Mouse (Mus musculus): Measurements from ENCODE around the gene Nkap.
"Not testable (repeated sequence)": the region's sequence is repeated elsewhere in the genome, so short reads cannot be mapped to it uniquely, and the experiment has no call there.

The Nkap gene

GRCm38 (mm10) chrX:37126671-37127358 is at the start of gene Nkap:
Gene Nkap (plus strand): TSS chrX:37126795.
- DNase-seq (ENCODE audit: low spot score): peak; percentile 76

DNA sequence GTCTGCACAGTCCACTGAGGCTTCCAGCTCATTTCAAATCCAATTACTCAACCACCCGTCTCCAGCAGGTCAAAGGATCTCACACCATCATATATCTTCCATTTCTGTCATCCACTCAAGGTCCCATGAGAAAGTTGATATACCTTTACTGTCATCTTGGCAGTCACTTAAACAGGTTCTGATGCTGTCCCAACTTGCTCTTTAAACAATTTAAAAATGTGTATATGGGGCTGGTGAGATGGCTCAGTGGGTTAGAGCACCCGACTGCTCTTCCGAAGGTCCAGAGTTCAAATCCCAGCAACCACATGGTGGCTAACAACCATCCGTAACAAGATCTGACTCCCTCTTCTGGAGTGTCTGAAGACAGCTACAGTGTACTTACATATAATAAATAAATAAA is 46.2 kb upstream of the Nkap start:
- DNase-seq (ENCODE audit: low spot score): peak; percentile 9

DNA sequence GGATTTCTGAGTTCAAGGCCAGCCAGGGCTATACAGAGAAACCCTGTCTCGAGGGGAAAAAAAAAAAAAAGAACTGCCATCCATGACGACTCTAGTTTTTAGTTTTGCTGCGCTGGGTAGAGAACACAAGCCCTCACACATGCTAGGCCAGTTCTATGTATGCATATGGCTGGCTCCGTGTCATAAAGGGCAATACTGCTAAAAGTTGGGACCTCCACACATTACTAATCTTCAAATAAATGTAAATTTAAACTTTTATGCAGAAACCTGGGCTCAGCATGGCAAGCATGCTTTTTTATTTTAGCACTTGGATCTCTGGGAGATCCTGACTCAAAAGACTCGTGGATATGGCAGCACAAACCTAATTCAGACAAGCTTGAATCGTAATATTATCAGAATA is 45.4 kb upstream of the Nkap start:
- peak; percentile 5 for DNase-seq (ENCODE audit: low spot score)

DNA sequence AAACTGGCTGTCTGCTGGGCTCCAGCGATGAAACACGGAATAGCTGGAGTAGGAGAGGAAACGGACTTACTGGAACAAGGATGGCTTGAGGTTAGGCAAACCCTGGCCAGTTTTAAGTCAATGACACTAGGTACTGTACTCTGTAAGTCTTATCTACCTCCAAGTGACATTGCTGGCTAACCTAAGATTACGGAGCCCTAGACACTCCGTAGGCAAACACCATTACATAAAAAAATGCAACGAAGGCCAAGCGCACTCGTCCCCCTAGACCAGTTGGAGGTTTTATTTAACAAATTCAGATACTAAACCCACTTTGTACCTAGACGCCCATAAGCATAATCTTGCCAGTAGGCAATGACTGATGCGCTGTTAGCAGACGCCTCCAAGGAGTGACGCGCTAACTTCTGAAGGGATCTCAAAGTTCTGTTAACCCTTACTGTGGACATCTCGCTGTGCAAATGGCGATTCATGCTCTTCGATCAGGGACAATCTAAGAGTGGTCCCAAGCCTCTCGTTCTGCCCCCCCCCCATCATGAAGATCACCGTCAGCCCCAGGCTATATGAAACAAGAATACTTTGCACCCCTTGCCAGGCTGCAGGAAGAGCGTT is 42.2 kb upstream of the Nkap start:
- DNase-seq (ENCODE audit: low spot score): peak; percentile 26

DNA sequence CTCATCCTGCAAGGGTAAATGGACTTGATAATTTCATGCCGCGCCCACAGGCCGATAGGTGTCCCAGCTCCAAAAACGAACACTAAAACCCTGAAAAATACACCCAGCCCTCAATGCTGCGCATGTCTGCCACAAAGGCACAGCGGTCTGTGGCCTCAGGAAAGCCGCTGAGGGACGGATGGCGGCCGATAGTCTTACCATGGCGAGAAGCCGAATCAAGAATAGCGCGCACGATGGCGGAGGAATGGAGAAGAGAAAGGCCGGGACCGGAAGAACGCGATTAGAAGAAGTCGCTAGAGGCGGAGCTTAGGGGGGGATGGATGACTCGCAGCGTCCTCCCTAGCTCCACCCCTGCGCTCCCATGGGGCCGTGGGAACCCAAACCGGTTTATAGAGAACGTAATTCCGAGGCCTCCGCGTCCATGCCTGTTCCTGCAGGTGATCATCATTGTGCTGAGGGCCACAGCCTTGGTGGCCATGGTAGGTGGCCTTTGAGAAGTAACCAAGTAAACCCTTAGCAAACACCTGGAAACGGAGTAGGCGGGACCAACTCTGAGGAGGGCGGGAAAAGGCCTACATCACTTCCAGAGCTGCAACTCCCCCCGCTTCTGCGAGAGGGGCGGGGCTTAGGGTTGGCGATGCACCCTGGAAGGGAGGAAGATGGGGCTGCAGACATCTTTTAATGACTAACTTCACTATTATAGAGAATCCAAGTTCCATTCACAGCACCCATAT is 41.5 kb upstream of the Nkap start, which contains the start of gene Rpl39:
Gene Rpl39, minus strand, starts transcription at position 476 of the 734 bp plus-strand sequence.
- peak; percentile 90 for DNase-seq (ENCODE audit: low spot score)

GRCm38 (mm10) chrX:37085665-37086064 is 40.9 kb upstream of the Nkap start:
- DNase-seq (ENCODE audit: low spot score): no peak

- no peak for DNase-seq (ENCODE audit: low spot score)
Observed at GRCm38 (mm10) chrX:37088778-37089177, 37.8 kb upstream of the Nkap start.

- DNase-seq (ENCODE audit: low spot score): no peak
Observed at GRCm38 (mm10) chrX:37091457-37091856, 35.1 kb upstream of the Nkap start.

DNA sequence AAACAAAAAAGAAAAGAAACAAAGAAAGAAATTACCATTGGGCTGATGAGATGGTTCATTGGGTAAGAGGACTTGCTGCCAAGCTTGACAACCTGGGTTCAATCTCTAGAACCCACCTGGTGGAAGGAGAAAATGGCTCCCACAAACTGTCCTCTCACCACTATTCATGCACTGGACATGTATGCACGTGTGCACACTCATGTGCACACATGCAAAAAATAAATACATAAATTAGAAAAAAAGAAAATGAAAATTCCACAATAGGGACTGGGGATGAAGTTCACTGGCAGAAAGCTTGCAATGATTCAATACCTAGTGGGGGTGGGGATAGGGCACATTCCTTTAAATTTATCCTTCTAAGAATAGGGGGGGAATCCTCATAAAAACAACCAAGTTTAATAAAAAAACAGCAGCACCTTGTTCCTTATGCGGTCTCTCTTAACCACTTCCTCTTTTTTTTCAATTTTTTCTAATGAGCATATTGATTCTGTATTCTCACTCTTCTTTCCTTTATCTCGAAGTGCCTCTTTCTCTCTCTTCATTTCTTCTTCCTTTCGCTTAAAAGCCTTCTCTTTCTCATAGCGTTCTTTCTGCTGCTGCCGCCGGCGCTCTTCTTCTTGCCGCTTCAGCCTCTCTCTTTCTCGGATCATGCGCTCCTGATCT is 31.4 kb upstream of the Nkap start:
- DNase-seq (ENCODE audit: low spot score): no peak

DNA sequence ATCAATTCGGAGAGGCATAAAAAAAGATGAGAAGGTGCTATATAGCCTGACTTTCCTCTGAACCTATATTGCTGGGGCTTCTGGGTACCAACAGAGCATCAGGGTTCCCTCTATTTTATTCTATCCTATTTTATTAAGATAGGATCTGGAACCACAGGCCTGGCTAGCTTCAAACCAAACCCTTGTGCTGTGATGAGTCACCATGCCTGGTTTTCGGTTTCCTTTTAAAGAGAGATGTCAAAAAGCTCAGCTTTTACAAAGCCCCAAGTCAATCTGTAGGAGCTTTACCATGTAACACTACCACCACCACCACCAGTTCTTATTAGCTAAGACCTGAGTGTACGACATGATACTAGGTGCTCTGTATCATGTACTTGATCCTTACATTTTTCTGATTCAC is 27.9 kb upstream of the Nkap start:
- no peak for DNase-seq (ENCODE audit: low spot score)

- DNase-seq (ENCODE audit: low spot score): no peak
Observed at GRCm38 (mm10) chrX:37103826-37104225, 22.8 kb upstream of the Nkap start.

- peak; percentile 7 for DNase-seq (ENCODE audit: low spot score)
Observed at GRCm38 (mm10) chrX:37109526-37110192, 16.9 kb upstream of the Nkap start.

DNA sequence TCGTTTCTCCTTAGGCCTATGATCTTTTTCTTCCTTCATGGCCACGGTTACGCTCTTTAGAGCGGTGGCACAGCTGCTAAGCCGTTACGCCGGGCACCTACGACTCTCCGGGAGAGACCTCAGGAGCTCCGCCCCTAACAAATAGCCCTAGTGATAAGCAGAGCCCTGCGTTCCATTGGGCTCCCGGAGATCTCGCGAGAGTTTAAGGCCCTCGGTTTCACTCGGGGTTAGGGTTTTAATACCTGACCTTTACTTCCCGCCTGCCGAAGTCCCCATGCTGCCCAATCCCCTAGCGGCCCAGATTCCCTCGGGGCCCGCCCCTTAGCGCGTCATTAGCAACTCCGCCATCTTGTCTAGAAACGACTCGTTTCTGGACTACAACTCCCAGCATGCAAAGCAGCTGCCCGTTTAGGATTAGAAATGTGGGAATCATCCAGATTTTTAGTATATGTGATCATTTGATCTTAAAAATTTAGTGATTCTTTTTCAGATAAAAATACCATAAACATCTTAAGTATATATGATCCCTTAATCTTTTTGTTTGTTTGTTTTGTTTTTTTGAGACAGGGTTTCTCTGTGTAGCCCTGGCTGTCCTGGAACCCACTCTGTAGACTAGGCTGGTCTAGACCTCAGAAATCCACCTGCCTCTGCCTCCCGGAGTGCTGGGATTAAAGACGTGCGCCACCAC is 16.3 kb upstream of the Nkap start, which contains the start of gene Upf3b:
Gene Upf3b, minus strand, starts transcription at position 130 of the 688 bp plus-strand sequence.
- DNase-seq (ENCODE audit: low spot score): peak; percentile 93

DNA sequence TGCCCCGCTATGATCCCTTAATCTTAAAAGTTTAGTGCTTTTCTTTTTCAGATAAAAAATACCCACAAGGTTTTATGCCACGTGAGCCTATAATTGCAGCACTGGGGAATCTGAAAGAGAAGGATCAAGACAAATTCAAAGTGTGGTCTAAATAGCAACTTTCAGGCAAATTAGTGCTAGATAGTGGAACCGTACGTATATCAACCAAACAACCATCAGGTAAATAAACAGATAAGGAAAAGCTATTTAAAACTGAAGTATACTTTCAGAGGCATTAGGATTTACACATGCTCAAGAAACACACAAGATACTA is 15.8 kb upstream of the Nkap start:
- DNase-seq (ENCODE audit: low spot score): no peak

- DNase-seq (ENCODE audit: low spot score): no peak
Observed at GRCm38 (mm10) chrX:37117085-37117484, 9.5 kb upstream of the Nkap start.

DNA sequence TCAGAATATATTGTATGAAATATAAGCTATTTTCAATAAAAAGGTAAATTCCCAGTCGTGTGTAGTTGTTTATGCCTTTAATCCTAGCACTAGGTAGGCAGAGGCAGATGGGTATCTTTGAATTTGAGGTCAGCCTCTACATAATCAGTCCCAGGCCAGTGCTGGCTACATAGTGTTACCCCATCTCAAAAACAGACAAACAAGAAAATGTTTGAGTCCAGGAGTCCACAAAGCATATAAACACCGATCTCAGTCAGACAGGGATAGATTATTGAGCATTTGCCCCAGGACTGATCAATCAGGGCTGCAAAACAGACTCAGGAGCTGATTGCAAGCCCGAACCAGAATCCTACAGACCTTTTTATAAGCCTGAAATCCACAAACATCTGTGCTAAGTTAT is 7.0 kb upstream of the Nkap start:
- no peak for DNase-seq (ENCODE audit: low spot score)

DNA sequence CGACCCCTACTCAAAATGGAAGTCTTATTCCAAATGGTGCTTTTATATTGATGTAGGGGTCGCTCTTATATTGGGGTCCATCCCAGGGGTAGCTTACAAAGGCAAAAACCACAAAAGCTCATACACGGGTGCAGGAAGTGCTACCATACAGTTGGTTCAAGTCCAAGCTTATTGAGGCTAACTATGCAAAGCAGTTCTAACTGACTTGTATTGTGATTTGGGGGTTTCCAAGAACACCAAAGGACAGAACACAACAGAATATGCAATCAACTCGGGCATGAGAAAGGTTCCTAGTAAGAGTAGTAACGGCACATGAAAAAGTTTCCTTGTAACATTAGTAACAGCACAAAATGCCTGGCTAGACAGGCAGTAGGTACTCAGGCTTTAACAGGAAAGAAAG is 6.4 kb upstream of the Nkap start:
- DNase-seq (ENCODE audit: low spot score): no peak

DNA sequence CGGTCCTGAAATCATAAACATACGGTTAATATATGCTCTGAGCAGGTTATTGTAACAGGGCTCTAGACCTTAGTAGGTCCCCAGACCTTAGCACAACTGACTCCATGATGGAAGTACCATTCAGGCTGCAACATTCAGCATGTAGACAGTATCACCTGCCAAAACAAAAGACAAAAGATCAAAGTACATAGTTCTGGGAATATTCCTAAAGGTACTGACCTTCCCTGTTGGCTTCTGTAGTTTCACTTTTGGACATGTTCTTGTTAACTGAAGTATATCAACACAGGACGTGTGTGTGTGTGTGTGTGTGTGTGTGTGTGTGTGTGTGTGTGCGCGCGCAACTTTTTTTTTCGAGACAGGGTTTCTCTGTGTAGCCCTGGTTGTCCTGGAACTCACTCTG is 1.1 kb upstream of the Nkap start:
- no peak for DNase-seq (ENCODE audit: low spot score)

DNA sequence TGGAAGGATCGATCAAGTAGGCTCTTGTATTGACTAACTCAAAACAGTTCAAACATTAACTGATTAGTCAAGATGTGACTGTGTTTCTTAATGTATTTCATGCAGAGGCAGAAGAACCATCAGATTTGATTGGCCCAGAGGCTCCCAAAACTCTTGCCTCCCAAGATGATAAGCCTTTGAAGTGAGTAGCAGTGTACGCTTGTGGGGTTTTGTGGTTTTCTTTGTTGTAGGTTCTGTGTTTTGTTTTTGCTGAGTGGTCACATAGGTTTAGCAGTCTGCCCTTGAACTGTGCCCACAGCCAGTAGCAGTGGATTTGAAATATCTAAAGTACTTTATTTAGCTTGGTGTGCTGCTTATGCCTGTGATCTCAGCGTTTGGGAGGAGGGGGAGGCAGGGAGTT is 15.1 kb downstream of the Nkap start:
- DNase-seq (ENCODE audit: low spot score): no peak

DNA sequence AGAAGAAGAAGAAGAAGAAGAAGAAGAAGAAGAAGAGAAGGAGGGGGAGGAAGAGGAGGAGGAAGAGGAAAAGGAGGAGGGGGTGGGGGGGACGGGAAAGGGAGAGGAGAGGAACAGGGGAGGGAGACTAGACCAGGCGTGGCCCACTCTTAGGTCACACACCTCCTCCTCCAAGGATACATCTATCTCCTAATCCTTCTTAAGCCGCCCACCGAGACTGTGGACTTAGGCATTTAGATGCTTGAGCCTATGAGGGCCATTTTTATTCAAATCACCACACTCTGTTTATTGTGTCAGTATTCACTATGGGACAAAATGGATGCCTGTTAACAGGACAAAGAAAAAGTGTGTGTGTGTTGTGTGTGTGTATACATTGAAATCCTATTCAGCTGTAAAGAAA is 17.9 kb downstream of the Nkap start:
- not testable (repeated sequence) for DNase-seq (ENCODE audit: low spot score)

- DNase-seq (ENCODE audit: low spot score): peak; percentile 10
Observed at GRCm38 (mm10) chrX:37144954-37145353, 18.4 kb downstream of the Nkap start.

GRCm38 (mm10) chrX:37157839-37158238 is 31.2 kb downstream of the Nkap start:
- no peak for DNase-seq (ENCODE audit: low spot score)
